Mouse (Mus musculus) layer of hippocampus, adult 2 months (tissue): Measurements from ENCODE around the gene Tmem39a. TPM values are rescaled to one million over a fixed set of nuclear protein-coding genes. Genes with fewer than 3 reads are reported as not detected.

Source experiments
- DNase-seq, 2 experiments: peaks; one replicate each; pipeline ENCODE4 v3.0.0; 2022; ENCODE audit warnings: low spot score in 2 of 2
- H3K27ac ChIP-seq: fragments of 200-600 bp; 2 replicates; pipeline ENCODE4 v1.8.1; 2022
- H3K4me3 ChIP-seq: fragments of 200-600 bp; 2 replicates; pipeline ENCODE4 v1.8.1; 2022; ENCODE audit warnings: mild to moderate bottlenecking
- CTCF ChIP-seq: fragments of 200-600 bp; conservative IDR thresholded peaks from 2 replicates; pipeline ENCODE4 v1.8.1; 2022; ENCODE audit warnings: antibody characterized with exemption, mild to moderate bottlenecking, moderate library complexity
- total RNA-seq, 2 experiments: library from RNA; stranded (reverse); gene quantifications; 2 replicates each; pipeline ENCODE4 v1.2.3; 2021

Tmem39a gene
- total RNA-seq, 2 experiments from 2014 or later = 20.4 to 23.2 TPM

DNA sequence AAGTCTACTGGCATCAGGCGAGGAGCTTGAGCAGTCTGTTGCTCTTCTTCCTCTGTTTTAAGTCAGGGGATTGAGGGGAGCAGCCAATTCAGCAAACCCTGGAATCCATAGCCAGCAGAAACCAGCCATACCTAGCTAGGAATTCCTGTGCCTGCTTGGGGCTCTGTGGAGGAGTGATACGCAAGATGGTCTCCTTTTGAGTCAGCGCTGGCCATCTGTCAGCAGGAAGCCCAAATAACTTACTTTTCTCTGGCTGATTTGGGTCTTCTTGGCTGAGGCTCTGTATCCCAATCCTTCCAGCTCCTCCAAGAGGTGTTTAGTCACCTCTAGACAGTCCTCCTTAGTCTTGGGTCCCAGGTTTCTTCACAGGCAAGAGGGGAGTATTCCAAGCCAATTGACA is 2.5 kb upstream of the Tmem39a start:
- no peak for TF ChIP-seq CTCF
- DNase-seq = peak in 1 of 2 experiments; percentile 39
- no peak overlapping the region for H3K27ac ChIP-seq
- no peak overlapping the region for H3K4me3 ChIP-seq

DNA sequence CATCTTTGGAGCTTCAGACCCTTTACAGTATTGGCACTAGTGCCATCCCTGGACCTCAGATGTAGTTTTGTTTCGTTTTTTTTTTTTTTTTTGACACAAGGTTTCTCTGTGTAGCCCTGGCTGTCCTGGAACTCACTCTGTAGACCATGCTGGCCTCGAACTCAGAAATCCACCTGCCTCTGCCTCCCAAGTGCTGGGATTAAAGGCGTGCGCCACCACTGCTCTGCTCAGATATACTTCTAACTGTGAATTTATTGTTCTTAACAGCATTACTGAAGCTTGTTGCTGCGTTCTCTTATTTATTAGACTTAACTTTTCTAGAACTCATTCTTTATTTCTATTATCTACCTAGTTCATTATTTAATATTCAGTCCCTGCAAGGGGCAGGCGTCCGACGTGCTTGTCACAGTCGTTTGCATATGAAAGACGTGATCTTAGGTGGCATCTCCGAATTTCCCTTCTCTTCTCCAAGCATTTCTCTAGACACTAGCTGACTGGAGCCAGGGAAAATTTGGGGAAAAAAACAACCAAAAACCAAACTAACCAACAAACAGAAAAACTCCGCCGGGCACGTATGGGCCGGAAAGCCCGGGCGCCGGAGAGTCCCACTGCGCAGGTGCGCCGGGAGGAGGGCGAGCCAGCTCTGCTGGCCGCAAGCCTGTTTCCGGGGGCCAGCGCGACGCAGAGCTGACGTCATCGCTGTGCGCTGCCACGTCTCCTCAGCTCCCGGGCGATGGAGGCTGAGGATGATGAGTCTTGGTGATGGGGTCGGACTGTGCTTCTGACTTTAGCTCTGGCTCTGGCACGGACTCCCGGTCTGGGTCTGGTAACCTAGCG is 3.9 kb downstream of the Tmem39a start:
- DNase-seq = peak; percentile 94 to 98
- TF ChIP-seq CTCF = no peak
- peak overlapping the region; percentile 94 for H3K27ac ChIP-seq
- peak overlapping the region; percentile 91 for H3K4me3 ChIP-seq

DNA sequence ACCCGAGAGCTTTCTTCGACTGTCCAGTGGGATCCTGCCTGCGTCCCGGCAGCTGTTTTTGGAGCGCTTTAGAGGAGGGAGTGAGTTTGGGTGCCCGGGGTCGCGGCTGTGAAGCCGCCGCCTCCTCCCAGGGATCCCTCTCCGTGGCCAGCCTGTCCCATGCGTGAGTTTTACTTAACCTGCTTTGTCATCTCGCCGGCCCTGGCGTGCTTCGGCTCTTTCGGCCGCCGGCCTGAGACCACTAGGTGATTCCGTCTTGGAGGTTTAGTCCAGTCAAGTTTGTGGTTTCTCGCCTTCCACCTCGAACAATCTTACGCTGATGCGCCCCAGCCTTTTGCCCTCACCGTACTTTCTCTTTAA is 4.5 kb downstream of the Tmem39a start:
- DNase-seq = no peak
- H3K4me3 ChIP-seq = peak overlapping the region; percentile 91
- peak overlapping the region; percentile 94 for H3K27ac ChIP-seq
- TF ChIP-seq CTCF = no peak

DNA sequence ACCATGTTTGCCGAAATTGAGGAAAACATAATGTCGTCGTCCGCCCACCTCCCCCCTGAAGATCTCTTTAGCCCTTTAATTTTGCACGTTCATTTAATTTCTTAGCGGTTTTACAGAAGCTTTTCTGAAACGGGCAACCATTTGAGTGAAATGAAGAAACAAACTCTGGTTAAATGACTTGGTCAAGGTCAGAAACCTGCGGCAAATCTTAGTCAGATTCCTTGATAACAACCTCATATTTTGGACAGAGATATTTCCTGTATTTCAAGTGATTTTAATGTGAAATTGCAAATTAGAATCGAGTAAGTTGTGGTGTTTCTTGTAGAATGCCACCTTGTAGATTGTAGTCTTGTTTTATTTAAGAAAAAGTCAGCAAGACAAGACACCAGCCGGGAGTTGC is 5.0 kb downstream of the Tmem39a start:
- no peak for TF ChIP-seq CTCF

DNA sequence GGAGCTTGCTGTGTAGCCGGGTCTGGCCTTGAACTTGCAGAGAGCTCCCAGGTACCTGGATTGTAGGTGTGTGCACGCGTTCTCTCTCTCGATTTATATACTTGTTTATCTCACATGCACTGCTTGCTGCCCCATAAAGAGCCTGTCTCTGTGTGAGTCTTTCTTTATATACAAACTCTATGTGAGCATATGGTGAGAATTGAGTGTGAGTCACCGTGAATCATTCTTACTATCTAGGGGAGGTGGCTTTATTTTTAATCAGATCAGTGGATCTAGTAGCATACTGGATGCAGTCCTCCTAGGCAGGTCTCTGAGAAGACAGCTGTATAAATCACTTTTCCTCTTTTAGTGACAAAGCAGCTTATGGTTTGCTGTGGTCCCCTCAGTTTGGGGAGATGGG is 9.7 kb downstream of the Tmem39a start:
- Histone ChIP-seq H3K4me3 (no peak overlapping the region), H3K27ac (no peak overlapping the region)
- DNase-seq = peak in 1 of 2 experiments; percentile 20
- no peak for TF ChIP-seq CTCF

More for the DNA sequence above, 5.0 kb downstream of the Tmem39a start:
- Histone ChIP-seq H3K4me3 (peak overlapping the region; percentile 91), H3K27ac (no peak overlapping the region)
- no peak for DNase-seq

DNA sequence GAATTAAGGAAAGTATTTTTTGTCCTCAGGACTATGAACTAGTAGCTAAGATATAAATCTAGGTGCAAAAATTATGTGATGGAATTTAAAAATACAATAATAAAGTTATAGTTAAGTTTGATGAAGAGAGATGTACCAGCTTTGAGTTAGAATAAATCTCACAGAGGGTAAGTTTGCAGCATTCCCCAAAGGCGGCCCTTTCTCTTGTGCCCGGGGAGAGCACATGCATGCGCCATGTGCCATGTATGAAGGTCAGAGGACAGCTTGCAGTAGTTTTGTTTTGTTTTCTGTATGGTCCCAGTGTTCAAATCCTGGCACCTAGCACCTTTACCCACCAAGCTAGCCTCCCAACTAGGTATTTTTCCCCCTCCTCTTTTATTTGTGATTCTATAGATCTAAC is 13.0 kb downstream of the Tmem39a start:
- DNase-seq = no peak
- H3K4me3 ChIP-seq = no peak overlapping the region
- no peak overlapping the region for H3K27ac ChIP-seq
- no peak for TF ChIP-seq CTCF

DNA sequence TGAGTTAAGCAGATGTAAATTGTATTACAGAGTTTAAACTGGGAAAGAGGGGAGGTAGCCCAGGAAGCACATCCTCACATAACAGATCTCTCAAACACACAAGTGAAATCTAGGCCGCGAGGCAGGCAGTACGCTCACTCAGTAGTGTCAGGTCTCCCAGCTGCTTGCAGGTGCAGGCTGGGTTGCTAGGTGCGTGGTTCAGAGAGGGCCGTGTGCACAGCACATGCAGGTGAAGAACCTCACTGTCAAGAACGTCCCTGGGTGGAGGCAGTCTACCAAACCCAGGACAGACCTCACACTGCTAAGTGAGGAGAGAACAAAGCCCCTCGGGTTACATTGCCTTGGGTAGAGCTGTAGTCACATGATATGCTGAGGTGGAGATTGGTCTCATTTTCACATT is 26.3 kb downstream of the Tmem39a start:
- TF ChIP-seq CTCF = no peak
- no peak for DNase-seq
- H3K27ac ChIP-seq = no peak overlapping the region
- no peak overlapping the region for H3K4me3 ChIP-seq

DNA sequence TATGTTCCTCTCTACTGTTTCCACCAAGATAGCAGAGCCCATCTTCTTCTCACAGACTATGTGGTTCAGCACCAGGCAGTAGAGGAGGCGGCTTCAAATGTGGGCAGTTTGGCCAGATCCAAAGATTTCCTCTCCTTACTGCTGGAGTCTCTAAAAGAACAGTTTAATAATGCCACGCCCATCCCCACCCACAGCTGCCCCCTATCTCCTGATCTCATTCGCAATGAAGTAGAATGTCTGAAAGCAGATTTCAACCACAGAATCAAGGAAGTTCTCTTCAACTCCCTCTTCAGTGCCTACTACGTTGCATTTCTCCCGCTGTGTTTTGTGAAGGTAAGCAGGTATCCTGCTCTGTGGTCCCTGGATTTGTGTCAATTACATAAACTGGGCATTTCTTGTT is 26.7 kb downstream of the Tmem39a start:
- TF ChIP-seq CTCF = no peak
- DNase-seq = no peak
- no peak overlapping the region for H3K4me3 ChIP-seq
- H3K27ac ChIP-seq = no peak overlapping the region

DNA sequence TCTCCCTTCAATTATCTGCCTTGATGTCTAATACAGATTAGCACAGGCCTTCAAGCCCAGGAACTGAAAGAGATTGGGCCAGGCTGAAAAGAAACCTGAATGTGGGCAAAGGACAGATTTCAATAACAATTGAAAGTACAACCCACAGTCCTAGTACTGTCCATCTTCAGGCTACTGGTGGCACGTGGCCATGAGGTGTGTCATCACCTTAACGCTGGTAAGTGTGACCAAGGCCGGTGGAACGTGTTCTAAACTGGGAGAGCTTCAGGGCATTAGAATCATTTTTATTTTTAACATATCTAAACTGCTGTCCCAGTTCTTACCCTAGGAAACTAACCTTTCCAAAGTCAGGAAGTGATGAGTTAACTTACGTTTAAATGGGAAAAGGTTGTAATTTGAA is 28.7 kb downstream of the Tmem39a start:
- TF ChIP-seq CTCF = no peak
- Histone ChIP-seq H3K4me3 (no peak overlapping the region), H3K27ac (no peak overlapping the region)
- no peak for DNase-seq

DNA sequence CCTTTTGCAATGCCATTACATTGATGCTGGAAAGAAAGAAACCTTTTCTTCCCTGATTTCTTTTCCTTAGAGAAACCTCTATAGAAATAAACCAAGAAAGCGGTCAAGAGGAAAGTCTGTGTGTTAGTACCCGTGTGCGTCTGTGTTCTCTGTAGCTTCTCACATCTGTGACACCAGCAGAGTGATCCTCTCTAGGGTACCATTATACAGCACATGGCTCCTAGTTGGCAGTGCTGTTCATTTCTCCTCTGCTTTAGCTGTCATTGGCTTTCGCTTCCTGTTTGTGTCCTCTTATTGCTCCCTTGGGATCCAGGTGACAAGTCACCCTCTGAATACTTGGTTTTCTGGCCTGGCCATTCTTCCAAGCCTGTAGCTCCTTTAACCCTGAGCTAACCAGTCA is 29.1 kb downstream of the Tmem39a start:
- no peak for TF ChIP-seq CTCF
- Histone ChIP-seq H3K4me3 (no peak overlapping the region), H3K27ac (no peak overlapping the region)
- DNase-seq = no peak

DNA sequence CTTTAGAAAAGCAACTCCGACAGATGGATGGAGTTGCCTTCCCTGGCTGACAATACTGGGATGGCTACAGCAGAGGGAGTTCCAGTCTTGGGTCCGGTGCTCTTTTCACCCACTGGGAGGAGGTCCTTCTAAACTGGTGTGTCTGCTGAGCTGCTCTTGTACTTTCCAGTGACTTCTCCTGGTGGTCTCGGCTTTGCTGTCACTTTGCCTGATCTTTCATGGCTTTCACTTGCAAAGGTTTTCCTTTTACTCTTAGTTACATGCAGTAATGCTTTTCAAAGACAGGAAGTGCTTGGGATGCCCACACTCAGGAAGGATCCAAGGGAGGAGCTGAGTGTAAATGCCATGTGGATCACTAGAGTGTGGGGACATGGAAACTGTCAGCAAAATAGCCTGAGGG is 33.0 kb downstream of the Tmem39a start:
- TF ChIP-seq CTCF = peak; percentile 41
- H3K27ac ChIP-seq = peak overlapping the region; percentile 60

DNA sequence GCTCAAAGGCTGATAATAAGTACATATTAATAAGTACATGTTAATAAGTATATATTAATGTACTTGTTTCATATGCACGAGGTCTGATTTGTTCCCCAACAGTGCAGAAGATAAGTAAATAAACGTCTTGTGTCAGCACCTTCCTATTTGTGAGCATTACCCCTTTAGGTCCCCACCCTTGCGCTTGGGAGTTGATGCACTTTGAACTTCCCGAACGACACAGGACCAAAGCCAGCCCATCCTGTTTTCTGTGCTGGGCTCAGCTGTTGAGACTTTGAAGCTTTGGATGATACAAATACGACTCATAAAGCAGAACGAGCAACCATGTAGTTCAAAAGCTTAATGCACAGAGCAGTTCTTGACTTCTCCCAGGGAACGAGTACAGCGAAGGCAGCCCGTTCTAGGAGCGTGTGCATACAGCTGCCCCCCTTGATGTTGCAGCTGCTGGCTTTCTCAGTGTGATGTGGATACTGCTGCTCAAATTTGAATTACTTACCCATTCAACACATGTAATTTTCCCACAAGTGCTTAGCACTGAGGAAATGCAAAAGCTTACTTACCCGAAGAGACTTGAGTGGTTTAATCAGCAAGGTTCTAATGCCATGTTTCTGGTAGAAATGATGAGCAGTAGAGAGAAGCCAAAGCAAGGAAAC is 33.7 kb downstream of the Tmem39a start:
- DNase-seq = no peak
- H3K27ac ChIP-seq = peak overlapping the region; percentile 60
- TF ChIP-seq CTCF = no peak
- no peak overlapping the region for H3K4me3 ChIP-seq

More for the DNA sequence above, 33.0 kb downstream of the Tmem39a start:
- DNase-seq = no peak
- no peak overlapping the region for H3K4me3 ChIP-seq

DNA sequence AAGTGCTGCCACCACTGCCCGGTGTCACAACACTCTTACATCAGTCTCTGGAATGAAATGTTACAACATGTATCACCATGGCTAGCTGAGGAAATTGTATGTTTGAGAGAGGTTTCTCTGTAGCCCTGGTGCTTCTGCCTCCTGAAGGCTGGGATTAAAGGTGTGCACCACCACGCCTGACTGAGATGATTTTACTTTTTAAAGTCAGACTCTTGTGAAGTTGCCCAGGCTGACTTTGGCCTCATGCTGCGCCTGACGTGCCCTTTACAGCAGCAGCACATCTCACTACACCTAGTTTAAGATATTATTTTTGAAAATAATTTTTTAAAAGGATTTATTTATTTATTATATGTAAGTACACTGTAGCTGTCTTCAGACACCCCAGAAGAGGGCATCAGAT is 34.4 kb downstream of the Tmem39a start:
- Histone ChIP-seq H3K4me3 (no peak overlapping the region), H3K27ac (peak overlapping the region; percentile 41; the same call in 1 of the 2 replicates)
- no peak for TF ChIP-seq CTCF
- no peak for DNase-seq

DNA sequence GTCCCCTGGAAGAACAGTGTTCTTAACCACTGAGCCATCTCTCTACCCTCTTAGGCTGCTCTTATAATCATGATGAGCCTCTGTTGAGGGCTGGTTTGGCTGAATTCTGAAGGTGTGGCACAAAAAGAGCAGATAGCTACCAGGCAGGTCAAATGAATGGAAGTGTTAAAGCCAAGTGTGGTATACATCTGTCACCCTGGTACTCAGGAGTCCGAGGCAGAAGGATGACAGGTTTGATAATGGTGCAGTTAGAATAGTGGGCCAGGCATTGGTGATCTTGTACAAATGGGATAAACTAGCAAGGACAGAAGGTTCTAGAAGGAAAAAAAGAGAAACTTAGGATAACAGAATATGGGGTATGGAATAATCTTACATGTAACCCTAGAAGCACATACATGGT is 35.9 kb downstream of the Tmem39a start:
- no peak for DNase-seq
- no peak for TF ChIP-seq CTCF
- H3K4me3 ChIP-seq = no peak overlapping the region
- no peak overlapping the region for H3K27ac ChIP-seq
